Mouse (Mus musculus): ENCODE measurements at regions not wholly inside any gene's neighbourhood (a gene's known extent, or its start where the extent isn't known, plus 50 kb on each side); places are given as distances from the start of the nearest gene placed in this dataset.

DNA sequence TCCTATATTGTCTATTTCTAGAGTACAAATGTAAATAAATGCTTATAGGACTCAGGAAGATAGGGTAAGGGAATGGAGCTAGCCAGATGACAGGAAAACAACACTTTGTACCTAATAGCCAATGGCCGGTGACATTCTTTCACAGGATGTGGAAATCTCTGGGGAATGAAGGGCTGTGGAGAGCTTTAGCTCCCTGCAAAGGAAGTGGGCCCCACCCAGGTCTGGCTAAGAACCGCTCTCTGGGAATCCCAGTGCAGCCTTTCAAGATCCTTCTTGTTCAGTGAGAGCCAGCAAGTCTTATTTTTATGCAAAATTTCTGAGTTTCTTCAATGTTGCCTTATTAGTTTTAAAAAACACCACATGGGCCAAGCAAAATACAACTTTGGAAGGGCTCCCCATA lies 54.7 kb upstream of the Pappa2 start:
- DNase-seq: no peak

DNA sequence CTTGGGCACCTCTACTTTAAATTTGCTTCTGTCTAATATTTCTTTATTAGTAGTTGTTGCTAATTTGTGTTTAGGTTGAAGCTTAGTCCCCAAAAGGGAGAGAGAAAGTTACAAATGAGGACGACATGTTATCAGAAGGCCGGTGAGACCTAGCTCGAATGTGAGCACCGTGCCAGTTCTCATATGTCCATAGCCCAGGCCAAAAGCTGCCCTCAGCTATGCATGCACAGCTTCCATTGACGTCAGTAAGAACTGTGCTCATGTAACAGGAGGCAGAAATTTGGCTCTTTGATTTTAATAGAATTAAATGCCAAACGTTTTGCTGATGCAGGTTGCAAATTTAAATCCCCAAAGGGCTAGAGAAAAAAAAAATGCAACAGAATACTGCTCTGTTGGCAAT lies 56.1 kb upstream of the Pappa2 start:
- DNase-seq: no peak

DNA sequence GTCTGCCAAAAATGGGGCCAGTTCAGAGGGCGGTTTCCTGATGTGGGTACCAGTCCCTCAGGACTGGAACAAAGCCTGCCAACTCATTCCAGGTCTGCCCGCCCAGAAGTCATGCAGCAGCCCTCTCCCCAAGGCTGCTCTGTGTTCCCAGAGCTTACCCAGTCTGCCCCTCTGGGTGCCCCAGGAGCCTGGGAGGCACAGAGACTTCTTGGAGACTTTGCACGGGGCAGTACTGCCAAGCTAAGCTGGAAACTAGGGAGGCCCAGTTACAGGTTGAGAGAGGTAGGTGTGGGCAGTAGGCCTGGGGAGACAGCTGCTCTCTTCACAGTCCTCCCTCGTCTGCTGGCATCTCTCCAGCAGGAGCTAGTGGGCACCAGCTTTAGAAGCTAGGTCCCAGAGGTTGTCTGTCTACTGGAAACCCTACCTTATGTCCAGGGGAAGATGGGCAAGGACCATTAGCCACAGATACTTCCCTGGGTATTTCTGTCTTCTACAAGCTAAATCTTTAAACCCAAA lies 65.6 kb upstream of the Pappa2 start:
- DNase-seq: peak; percentile 8

DNA sequence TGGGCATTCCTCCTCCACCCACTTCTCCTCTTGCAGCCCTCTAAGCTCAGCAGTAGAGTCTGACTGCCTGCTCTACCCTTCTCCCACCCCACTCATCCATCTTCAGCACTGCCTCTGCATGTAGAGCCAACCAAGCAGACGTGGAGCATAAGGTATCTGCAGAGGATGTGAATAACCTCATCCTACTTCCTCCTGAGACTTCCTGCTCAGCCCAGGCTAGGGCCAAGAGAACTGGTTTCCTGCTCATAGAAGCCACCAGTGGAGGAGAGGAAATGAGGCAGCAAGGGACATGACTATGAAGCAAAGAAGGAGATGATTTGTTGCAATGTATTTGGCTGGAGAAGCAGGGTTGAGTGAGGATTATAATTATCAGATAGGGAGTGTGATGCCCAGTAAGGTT lies 84.7 kb upstream of the Pappa2 start:
- no peak for DNase-seq

DNA sequence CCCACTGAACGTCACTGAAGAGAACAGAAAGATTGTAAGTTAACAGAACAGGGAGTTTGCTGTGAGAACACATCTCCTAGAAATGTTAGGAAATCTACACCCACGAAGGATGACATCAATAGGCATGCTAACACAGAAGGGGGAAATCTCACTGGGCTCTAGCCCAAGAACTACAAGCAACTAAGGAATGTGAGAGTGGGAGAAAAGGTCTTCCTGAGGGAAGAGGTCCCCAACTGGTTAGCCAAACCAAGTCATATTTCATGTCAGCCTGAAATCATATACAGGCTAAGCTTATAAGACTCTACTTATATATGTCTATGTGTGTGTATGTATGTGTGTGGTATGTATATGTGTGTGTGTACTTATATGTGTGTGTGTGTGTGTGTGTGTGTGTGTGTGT lies 118.9 kb upstream of the Pappa2 start:
- DNase-seq: no peak

DNA sequence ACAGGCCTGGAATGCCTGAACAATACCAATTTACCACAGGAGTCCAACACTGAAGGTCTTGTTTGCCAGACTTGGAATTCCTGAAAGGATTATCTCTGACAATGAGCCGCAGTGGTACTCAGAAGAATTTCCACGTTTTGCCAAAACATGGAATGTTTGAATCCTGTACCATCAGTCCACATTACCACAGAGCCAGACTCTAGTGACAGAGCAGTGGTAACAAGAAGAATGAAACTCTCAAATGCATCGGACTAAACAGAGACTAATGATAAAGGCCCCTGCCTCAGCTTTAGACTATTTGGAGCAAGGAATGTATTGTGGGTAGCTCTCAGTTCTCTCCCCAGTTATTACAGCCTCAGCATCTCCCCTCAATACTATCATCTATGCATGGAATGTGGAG lies 109.9 kb upstream of the Cop1 start:
- no peak for DNase-seq

DNA sequence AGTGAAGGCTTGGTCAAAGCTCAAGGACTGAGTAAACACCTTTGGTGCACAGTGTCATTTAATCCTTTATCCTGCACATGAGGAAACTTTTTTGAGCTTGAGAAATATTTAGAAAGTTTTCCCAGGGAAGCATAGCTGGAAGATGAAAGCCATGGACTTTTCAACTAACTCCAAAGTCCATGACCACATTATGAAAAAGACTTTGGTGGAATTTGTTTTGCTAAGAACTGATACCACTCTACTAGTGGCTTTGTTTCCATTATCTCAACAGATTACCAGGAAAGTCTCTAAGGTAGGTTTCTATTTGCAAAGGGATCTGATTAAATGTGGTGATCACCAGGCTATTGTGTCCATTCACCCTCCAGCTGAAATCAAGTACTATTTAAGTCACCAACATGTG lies 107.2 kb upstream of the Cop1 start:
- DNase-seq: no peak

DNA sequence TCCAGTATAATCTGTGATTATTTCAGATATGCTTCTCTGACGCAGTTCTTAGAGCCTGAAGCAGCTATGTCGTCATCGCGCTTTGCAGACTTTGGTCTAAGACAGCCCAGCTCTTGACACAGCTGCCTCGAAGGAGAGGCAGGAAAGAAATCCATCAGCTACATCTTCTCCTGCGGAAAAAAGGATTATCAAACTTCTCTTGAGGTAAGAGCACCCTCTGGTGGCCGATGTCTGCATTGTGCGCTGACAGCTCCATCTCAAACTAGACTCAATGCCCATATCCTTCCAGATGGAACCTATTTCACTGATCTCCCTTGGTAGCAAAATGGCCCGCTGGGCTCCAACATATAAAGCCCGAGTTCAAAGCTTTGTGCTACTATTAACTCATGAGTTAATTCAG lies 96.8 kb upstream of the Cop1 start:
- DNase-seq: peak; percentile 86

DNA sequence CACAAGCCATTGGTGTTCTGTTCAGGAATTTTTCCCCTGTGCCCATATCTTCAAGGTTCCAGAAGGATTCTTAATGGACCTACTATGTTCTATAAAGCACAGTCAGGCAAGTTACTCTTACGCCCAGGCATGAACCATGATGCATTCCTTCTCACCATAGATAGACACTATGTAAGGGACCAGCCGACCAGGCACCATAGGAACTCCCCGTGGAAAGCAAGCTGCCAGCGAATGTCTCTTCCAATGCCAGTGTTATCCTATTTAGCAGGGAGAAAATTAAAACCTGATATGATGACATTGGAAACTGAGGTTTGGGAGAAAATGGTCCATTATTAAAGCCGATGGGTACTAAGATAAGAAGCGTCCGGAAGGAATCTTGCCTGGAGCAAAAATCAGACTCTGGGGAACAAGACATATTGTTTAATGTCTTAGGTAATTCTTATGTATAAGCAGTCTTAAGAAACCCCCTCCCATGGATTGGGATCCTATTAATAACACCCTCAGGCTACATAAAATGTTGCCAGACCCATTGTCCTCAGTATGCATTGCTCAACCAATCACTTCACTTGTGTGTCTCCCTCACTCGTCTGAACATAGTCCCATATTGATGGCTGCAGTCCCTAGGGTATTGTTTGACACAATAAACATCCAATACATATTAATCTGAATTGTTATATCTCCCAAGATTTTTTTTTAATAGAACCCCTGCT lies 84.2 kb upstream of the Cop1 start:
- no peak for DNase-seq

DNA sequence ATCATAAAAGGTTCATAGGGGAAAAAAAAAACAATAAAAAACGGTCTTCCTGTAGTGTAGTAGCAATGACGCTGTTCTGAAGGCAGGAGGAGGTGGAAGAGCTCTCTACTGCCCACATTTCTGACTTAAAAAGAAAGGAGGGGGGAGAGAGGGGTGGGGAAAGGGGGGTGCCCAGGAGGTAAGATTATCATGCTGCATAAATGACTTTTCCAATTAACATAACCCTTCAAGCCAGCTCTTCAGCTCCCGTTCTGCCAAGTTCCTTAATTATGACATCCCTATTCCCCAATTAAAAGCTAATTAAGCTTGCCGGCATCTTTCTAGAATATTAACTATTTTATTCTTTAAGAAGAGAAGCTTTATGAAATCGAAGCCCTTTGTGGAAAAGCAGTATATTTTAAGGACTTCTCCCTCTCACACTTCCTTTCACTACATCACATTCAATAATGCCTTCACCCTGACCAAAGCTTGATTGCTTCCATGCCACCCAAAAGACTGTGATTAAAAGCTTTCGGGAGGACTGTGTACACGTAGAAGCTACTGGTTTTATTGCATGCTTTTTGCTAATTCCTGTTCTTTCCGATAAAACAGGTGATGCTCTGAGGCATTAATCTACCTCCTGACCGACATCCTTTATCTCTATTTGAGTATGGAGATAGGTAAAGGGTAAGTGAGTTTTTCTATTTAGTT lies 83.5 kb upstream of the Cop1 start:
- DNase-seq: no peak

DNA sequence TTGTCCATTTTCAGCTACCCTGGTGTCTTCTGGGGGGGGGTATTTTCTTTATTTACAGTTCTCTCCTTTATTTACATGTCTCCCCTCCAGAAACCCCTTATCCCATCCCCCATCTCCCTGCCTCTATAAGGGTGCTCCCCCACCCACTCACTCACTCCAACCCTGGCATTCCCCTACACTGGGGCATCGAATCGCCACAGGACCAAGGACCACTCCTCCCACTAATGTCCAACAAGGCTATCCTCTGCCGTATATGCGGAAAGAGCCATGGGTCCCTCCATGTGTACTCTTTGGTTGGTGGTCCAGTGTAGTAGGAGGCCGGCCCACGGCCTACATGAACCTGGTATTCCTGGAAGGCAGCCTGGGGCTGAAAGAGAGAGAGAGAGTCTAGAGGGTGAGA lies 82.9 kb upstream of the Cop1 start:
- DNase-seq: no peak

DNA sequence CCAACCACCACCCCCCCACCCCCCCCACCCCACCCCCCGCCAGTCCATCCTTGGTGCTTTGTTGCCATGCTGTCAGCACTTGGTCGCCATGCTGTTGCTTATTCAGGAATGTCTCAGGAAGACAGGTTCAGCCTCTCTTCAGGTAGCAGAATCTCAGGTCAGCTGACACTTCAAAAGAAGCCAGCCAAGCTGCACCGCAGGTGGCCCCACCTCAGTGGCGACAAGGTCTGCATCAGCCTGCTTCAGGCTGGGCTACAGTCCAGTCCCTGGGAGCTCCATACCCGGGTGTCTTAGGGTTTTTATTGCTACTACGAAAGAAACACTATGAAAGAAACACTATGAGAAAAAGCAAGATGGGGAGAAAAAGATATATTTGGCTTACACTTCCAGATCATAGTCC lies 82.4 kb upstream of the Cop1 start:
- DNase-seq: no peak

DNA sequence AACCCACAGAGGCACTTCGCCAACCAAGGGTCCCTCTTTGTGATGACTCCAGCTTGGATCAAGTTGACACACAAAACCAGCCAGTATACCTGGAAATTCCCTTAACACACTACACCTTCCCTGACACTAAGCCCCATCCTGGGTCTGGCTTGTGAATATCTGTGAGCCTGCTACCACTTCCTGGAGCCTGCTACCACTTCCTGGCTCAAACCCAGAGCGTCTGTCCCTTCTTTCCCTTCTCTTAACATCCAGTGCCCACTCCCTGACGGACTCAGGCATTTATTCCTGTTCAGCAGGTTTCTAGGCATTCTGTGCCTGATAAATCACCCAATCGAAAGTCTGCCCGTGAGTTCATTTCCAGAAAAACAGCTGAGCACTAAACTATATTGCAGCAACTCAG lies 81.8 kb upstream of the Cop1 start:
- DNase-seq: no peak

DNA sequence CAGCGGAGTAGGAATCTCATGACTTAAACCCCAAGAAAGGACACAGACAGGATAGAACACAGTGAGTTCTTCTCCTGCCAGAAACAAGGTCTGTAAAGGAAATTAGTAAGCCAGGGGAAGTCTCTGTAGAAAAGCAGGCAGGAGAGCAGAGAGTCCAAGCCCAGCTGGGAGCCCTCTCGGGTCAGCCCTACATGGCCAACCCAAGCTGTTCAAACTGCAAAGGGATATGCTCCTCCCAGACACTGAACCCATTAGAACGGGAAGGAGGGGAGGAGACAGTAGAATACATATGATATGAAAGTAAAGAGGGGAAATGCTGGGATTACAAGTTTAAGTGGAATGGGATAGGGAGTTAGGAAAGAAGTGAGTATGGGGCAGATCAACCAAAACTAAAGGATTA lies 75.7 kb upstream of the Cop1 start:
- DNase-seq: no peak

DNA sequence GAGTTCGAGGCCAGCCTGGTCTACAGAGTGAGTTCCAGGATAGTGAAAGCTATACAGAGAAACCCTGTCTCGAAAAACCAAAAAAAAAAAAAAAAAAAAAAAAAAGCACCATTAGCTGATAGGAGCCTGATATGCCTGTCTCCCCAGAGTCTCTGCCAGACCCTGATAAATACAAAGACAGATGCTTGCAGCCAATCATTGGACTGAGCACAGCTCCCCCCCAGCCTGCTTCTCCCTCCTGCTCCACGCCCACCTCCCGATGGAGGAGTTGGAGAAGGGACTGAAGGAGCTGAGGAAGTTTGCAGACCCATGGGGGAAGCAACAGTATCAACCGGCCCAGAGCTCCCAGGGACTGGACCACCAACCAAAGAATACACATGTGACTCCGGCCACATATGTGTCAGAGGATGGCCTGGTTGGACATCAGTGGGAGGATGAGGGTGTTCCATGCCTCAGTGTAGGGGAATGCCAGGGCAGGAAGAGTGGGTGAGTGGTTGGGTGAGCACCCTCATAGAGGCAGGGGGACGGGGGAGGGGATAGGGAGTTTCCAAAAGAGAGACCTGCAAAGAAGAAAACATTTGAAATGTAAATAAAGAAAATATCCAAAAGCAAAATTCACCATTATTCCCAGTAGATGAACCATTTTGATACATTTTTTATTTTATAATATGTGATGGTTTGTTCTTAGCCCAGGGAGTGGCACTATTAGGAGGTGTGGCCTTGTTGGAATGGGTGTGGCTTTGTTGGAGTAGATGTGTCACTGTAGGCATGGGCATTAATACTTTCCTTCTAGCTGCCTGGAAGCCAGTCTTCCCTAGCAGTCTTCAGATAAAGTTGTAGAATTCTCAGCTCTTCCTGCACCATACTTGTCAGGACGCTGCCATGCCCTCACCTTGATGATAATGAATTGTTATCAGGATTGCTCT lies 71.8 kb upstream of the Cop1 start:
- DNase-seq: no peak

DNA sequence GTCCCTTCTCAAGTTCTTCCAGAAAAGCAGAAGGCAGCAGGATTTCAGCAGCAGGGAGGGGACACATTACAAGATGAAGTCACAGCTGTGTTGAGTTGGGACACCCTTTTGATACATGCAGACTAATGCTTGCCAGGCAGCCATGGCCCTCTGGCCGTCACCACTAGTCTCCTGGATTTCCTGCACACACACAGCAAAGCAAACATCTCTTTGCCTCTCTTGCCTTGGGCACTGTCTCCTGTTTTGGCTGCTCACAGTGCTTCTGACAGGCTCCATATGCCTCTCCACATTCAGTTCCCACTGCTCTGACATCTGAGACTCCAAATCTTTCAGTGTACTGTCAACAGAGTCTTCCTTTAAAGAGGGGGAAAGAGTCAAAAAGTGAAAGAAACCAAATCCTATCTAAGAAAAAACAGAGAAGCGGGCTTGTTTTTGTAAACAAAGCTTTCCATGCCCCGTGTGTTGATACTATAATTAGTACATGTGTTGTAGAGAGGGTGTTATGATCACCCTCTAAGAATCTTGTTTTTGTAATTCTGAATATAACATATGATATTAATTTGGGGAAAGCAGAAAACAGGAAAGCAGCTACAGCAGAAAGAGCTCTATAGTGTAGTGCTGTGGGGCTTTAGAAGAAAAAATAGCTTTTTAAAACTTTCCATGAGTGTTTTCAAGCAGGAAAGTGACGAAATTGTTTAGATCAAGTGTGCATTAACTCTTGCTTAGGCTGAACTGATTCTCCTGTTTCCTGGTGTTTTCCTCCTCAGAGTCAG lies 68.8 kb upstream of the Cop1 start:
- DNase-seq: no peak

DNA sequence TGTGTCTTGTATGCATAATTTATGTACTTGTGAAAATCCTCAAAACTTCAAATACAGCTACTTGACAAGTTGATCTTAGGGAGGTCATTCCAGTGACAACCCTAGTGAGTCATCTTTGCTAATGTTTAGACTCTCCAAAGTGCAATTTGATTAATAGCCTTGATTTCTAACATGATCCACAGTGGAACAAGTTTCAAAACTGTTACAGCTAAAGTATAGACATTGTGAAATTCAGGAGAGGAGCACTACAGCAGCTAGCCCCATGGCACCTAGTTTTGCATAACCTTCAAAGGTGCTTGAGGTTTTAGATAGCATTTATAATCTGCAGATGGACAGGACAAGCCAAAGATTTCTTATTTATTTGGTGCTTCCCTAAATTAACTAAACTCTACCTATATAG lies 50.1 kb upstream of the Cop1 start:
- DNase-seq: no peak
